Mouse (Mus musculus): Measurements from ENCODE around the gene 1700001C19Rik.

DNA sequence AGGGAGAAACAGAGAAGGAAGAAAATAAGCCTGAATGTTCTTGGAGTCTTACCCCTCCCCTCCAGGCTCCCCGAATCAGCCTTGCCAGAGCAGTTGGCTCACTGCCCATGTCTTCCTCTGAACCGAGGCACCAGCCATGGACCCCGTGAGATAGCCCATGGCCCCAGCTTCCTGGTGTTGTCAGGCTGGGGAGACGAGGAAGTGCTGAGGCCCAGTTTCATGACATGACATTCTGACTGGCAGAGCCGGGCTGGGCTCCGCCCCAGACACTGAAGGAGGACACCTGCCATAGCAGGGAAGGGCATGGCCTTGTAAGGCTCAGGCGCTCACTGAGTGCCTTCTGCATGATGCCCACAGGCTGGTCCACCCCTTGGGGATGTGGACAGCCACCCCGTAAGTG, 17.5 kb upstream of the 1700001C19Rik start:
- TF ChIP-seq POLR2A (IDR thresholded peaks at IDR 0.05; ENCODE audit: insufficient read depth, low read depth, low read length) (no peak), CTCF (IDR thresholded peaks at IDR 0.05) (no peak)

Measured in heart, adult 2 months (tissue).